In the genomic region with DNA sequence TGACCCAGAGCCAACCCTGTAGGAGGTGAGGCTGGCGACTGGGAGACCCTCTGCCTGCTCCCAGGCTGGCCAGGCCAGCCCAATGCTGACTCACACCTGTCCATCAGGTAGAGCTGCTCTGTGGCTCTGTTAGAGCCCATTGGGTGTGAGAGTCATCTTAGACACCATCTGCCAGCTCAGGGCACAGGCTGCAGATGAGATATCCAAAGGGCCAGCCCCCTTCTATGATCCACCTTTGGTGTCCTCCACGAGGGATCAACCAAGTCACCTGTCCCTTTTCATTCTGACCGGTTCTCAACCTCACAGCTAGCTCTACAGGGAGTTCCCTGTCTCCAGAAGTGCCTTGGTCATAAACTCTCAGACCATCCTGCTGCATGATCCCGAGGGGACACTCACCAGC, we compare ENCODE assay signal across 7 mouse cellular contexts. TPM values are rescaled to one million over a fixed set of nuclear protein-coding genes. Genes with fewer than 3 reads are reported as not detected.
A peak's percentile ranks its signal among the peaks of the same experiment; 100 is the strongest.
DNase-seq lines count a peak whose midpoint lies in the region; ATAC-seq and TF ChIP-seq lines count a peak whose summit lies in the region.

No protein-coding gene starts in this region.

- H3K27ac ChIP-seq in liver, adult 2 months (replicated peaks; ENCODE audit: insufficient read depth, low read depth, low read length), result peak overlapping the region; percentile 81
- H3K27ac ChIP-seq in embryonic facial prominence, embryonic 14.5 days (replicated peaks; ENCODE audit: low read depth, low read length), result no peak overlapping the region
- H3K27ac ChIP-seq in hindbrain, embryonic 16.5 days (ENCODE audit: low read depth, low read length), result no peak overlapping the region
- no peak overlapping the region for H3K27ac ChIP-seq in midbrain, postnatal 0 days (ENCODE audit: low read depth, low read length)

- H3K9ac ChIP-seq in liver, adult 2 months (ENCODE audit: low read depth, low read length), result peak overlapping the region; percentile 94
- H3K9ac ChIP-seq in embryonic facial prominence, embryonic 14.5 days (ENCODE audit: low read depth, low read length), result peak overlapping the region; percentile 89
- peak overlapping the region; percentile 97 for H3K9ac ChIP-seq in hindbrain, embryonic 16.5 days (ENCODE audit: low read depth, low read length)
- H3K9ac ChIP-seq in midbrain, postnatal 0 days (replicated peaks; ENCODE audit: low read length, poor library complexity, severe bottlenecking), result peak overlapping the region; percentile 95

- intact Hi-C loops in left cerebral cortex, postnatal 14 days (cut with DNase I), result loop anchor here (5.0 kb wide), 1 partner anchor 80 kb away; no protein-coding TSS in a partner anchor

- no peak for DNase-seq in liver, adult 2 months (ENCODE audit: extremely low read depth, low read depth, low spot score)
- DNase-seq in liver, result no peak
- DNase-seq in embryonic facial prominence, embryonic 14.5 days (ENCODE audit: low spot score), result no peak
- DNase-seq in midbrain, postnatal 0 days (ENCODE audit: low spot score), result no peak
- no peak for DNase-seq in natural killer cell, adult 2 months (ENCODE audit: low spot score in 2 of 2)
- DNase-seq in left cerebral cortex, postnatal 14 days (ENCODE audit: low spot score in 2 of 2), result no peak

- no peaks in the 10 kb centered on the region for H3K9me3 ChIP-seq in embryonic facial prominence, embryonic 14.5 days (ENCODE audit: control insufficient read depth, low read length)
- H3K9me3 ChIP-seq in hindbrain, embryonic 16.5 days (ENCODE audit: control insufficient read depth, low read length), result no peaks in the 10 kb centered on the region
- H3K9me3 ChIP-seq in midbrain, postnatal 0 days (ENCODE audit: low read length), result no peaks in the 10 kb centered on the region

- peak overlapping the region; percentile 96 for H3K4me3 ChIP-seq in liver, adult 2 months (ENCODE audit: insufficient read depth, low read depth, low read length)
- peak overlapping the region; percentile 91 for H3K4me3 ChIP-seq in embryonic facial prominence, embryonic 14.5 days (ENCODE audit: low read depth, low read length)
- H3K4me3 ChIP-seq in hindbrain, embryonic 16.5 days (ENCODE audit: low read length), result peak overlapping the region; percentile 81
- peak overlapping the region; percentile 93 for H3K4me3 ChIP-seq in midbrain, postnatal 0 days (ENCODE audit: low read depth, low read length)

- no peak for TF ChIP-seq CTCF in liver, adult 2 months (IDR thresholded peaks at IDR 0.05; ENCODE audit: low read depth, low read length)
- no peak for TF ChIP-seq CTCF in midbrain, postnatal 0 days (IDR thresholded peaks at IDR 0.05)

- H3K27me3 ChIP-seq in liver, adult 2 months (ENCODE audit: control insufficient read depth, insufficient read depth, low read length), result no peaks in the 10 kb centered on the region
- no peaks in the 10 kb centered on the region for H3K27me3 ChIP-seq in embryonic facial prominence, embryonic 14.5 days (replicated peaks; ENCODE audit: control insufficient read depth, insufficient read depth, low read length)
- H3K27me3 ChIP-seq in hindbrain, embryonic 16.5 days (replicated peaks; ENCODE audit: control insufficient read depth, insufficient read depth, low read length), result no peaks in the 10 kb centered on the region
- no peaks in the 10 kb centered on the region for H3K27me3 ChIP-seq in midbrain, postnatal 0 days (ENCODE audit: insufficient read depth, low read length)

- TF ChIP-seq POLR2A in liver, adult 2 months (IDR thresholded peaks at IDR 0.05; ENCODE audit: extremely low read depth, insufficient read depth, low read length), result 0 out of 2 replicates have a peak, but pooled peaks have one; percentile 2

- H3K79me2 ChIP-seq in liver, adult 2 months (ENCODE audit: control insufficient read depth, insufficient read depth, low read length), result peaks cover 19% of the 10 kb centered on the region

- peak overlapping the region; percentile 86 for H3K4me2 ChIP-seq in embryonic facial prominence, embryonic 14.5 days (ENCODE audit: low read depth, low read length)
- peak overlapping the region; percentile 95 for H3K4me2 ChIP-seq in hindbrain, embryonic 16.5 days (ENCODE audit: low read length)
- H3K4me2 ChIP-seq in midbrain, postnatal 0 days (ENCODE audit: low read depth, low read length, poor library complexity, severe bottlenecking), result peak overlapping the region; percentile 93

- WGBS in liver, adult 2 months, result 25% methylated on average over 4 of the region's 4 CpGs
- 35% methylated on average over 4 of the region's 4 CpGs for WGBS in embryonic facial prominence, embryonic 14.5 days
- WGBS in hindbrain, embryonic 16.5 days, result 49% methylated on average over 4 of the region's 4 CpGs
- 46% methylated on average over 4 of the region's 4 CpGs for WGBS in midbrain, postnatal 0 days

- ATAC-seq in embryonic facial prominence, embryonic 14.5 days (ENCODE audit: low read depth), result no peak
- ATAC-seq in hindbrain, embryonic 16.5 days, result no peak
- no peak for ATAC-seq in midbrain, postnatal 0 days (ENCODE audit: low FRiP score)

- H3K36me3 ChIP-seq in liver, adult 2 months (ENCODE audit: control insufficient read depth, insufficient read depth, low read length), result peaks cover 23% of the 10 kb centered on the region
- peaks cover 59% of the 10 kb centered on the region for H3K36me3 ChIP-seq in embryonic facial prominence, embryonic 14.5 days (ENCODE audit: control insufficient read depth, insufficient read depth, low read length)
- H3K36me3 ChIP-seq in hindbrain, embryonic 16.5 days (ENCODE audit: control insufficient read depth, insufficient read depth, low read length), result peaks cover 36% of the 10 kb centered on the region
- H3K36me3 ChIP-seq in midbrain, postnatal 0 days (ENCODE audit: insufficient read depth, low read length), result peaks cover 47% of the 10 kb centered on the region

- H3K4me1 ChIP-seq in liver, adult 2 months (ENCODE audit: control insufficient read depth, insufficient read depth, low read length), result peaks cover 41% of the 10 kb centered on the region
- peaks cover 25% of the 10 kb centered on the region for H3K4me1 ChIP-seq in embryonic facial prominence, embryonic 14.5 days (ENCODE audit: control insufficient read depth, insufficient read depth, low read length)
- H3K4me1 ChIP-seq in hindbrain, embryonic 16.5 days (ENCODE audit: control insufficient read depth, insufficient read depth, low read depth, low read length), result peaks cover 38% of the 10 kb centered on the region
- H3K4me1 ChIP-seq in midbrain, postnatal 0 days (ENCODE audit: insufficient read depth, low read length), result peaks cover 24% of the 10 kb centered on the region

RNA-seq across cellular contexts. Expression of gene Fasn, which starts 2.0 kb away (rescaled TPM):
- total RNA-seq in liver, adult 2 months (2014; rRNA removed), result 198 and 203 TPM in 2 replicates
- polyA plus RNA-seq in liver, adult 2 months (2012; rRNA removed), result 639 and 935 TPM in 2 replicates
- polyA plus RNA-seq in embryonic facial prominence, embryonic 14.5 days (2014; fragmentation: Nextera tagmentation; extraction: Ambion mirVana), result 67.2 and 77.4 TPM in 2 replicates
- polyA plus RNA-seq in hindbrain, embryonic 16.5 days (2015; fragmentation: Nextera tagmentation; extraction: Ambion mirVana), result 82.9 and 92.6 TPM in 2 replicates
- 469 and 488 TPM in 2 replicates for total RNA-seq in midbrain, postnatal 0 days (2014; rRNA removed)
- 76.0 and 85.4 TPM in 2 replicates for polyA plus RNA-seq in midbrain, postnatal 0 days (2015; fragmentation: Nextera tagmentation; extraction: Ambion mirVana)
- 100 to 1,000 TPM; 207 to 211 TPM for total RNA-seq in left cerebral cortex, postnatal 14 days (2021)

RNA-seq across cellular contexts. Expression of gene Dus1l, which starts 26.1 kb away (rescaled TPM):
- 52.1 and 52.4 TPM in 2 replicates for total RNA-seq in liver, adult 2 months (2014; rRNA removed)
- polyA plus RNA-seq in liver, adult 2 months (2012; rRNA removed), result 69.7 and 70.6 TPM in 2 replicates
- polyA plus RNA-seq in embryonic facial prominence, embryonic 14.5 days (2014; fragmentation: Nextera tagmentation; extraction: Ambion mirVana), result 51.0 and 63.8 TPM in 2 replicates
- polyA plus RNA-seq in hindbrain, embryonic 16.5 days (2015; fragmentation: Nextera tagmentation; extraction: Ambion mirVana), result 46.9 and 48.5 TPM in 2 replicates
- 46.4 and 52.3 TPM in 2 replicates for total RNA-seq in midbrain, postnatal 0 days (2014; rRNA removed)
- 38.4 and 41.6 TPM in 2 replicates for polyA plus RNA-seq in midbrain, postnatal 0 days (2015; fragmentation: Nextera tagmentation; extraction: Ambion mirVana)
- 10 to 100 TPM; 44.2 to 49.0 TPM for total RNA-seq in left cerebral cortex, postnatal 14 days (2021)

RNA-seq across cellular contexts. Expression of gene Gps1, which starts 38.2 kb away (rescaled TPM):
- 81.9 and 89.7 TPM in 2 replicates for total RNA-seq in liver, adult 2 months (2014; rRNA removed)
- polyA plus RNA-seq in liver, adult 2 months (2012; rRNA removed), result 97.9 and 99.5 TPM in 2 replicates
- polyA plus RNA-seq in embryonic facial prominence, embryonic 14.5 days (2014; fragmentation: Nextera tagmentation; extraction: Ambion mirVana), result 207 and 219 TPM in 2 replicates
- 272 and 305 TPM in 2 replicates for polyA plus RNA-seq in hindbrain, embryonic 16.5 days (2015; fragmentation: Nextera tagmentation; extraction: Ambion mirVana)
- total RNA-seq in midbrain, postnatal 0 days (2014; rRNA removed), result 252 and 262 TPM in 2 replicates
- 233 and 253 TPM in 2 replicates for polyA plus RNA-seq in midbrain, postnatal 0 days (2015; fragmentation: Nextera tagmentation; extraction: Ambion mirVana)
- 100 to 1,000 TPM; 141 to 144 TPM for total RNA-seq in left cerebral cortex, postnatal 14 days (2021)

RNA-seq across cellular contexts. Expression of gene Rfng, which starts 38.3 kb away (rescaled TPM):
- 3.1 and 5.7 TPM in 2 replicates for total RNA-seq in liver, adult 2 months (2014; rRNA removed)
- 25.1 and 28.3 TPM in 2 replicates for polyA plus RNA-seq in liver, adult 2 months (2012; rRNA removed)
- 32.5 and 36.9 TPM in 2 replicates for polyA plus RNA-seq in embryonic facial prominence, embryonic 14.5 days (2014; fragmentation: Nextera tagmentation; extraction: Ambion mirVana)
- 134 and 139 TPM in 2 replicates for polyA plus RNA-seq in hindbrain, embryonic 16.5 days (2015; fragmentation: Nextera tagmentation; extraction: Ambion mirVana)
- 86.5 and 106 TPM in 2 replicates for total RNA-seq in midbrain, postnatal 0 days (2014; rRNA removed)
- 130 and 138 TPM in 2 replicates for polyA plus RNA-seq in midbrain, postnatal 0 days (2015; fragmentation: Nextera tagmentation; extraction: Ambion mirVana)
- total RNA-seq in left cerebral cortex, postnatal 14 days (2021), result 10 to 100 TPM; 75.3 to 79.6 TPM

RNA-seq across cellular contexts. Expression of gene Hmga1b, which starts 59.7 kb away (rescaled TPM):
- total RNA-seq in liver, adult 2 months (2014; rRNA removed), result 0.54 and 0.55 TPM in 2 replicates
- polyA plus RNA-seq in liver, adult 2 months (2012; rRNA removed), result 0.07 and 0.12 TPM in 2 replicates
- polyA plus RNA-seq in embryonic facial prominence, embryonic 14.5 days (2014; fragmentation: Nextera tagmentation; extraction: Ambion mirVana), result 3.0 and 4.8 TPM in 2 replicates
- polyA plus RNA-seq in hindbrain, embryonic 16.5 days (2015; fragmentation: Nextera tagmentation; extraction: Ambion mirVana), result 2.0 and 2.9 TPM in 2 replicates
- 0.93 and 1.0 TPM in 2 replicates for total RNA-seq in midbrain, postnatal 0 days (2014; rRNA removed)
- polyA plus RNA-seq in midbrain, postnatal 0 days (2015; fragmentation: Nextera tagmentation; extraction: Ambion mirVana), result 2.7 TPM in 2 replicates
- total RNA-seq in left cerebral cortex, postnatal 14 days (2021), result 10 to 100 TPM; 25.9 to 30.1 TPM
